Mouse (Mus musculus) spleen, postnatal 4 days (tissue): ENCODE measurements at regions not wholly inside any gene's neighbourhood (a gene's known extent, or its start where the extent isn't known, plus 50 kb on each side); places are given as distances from the start of the nearest gene placed in this dataset.

Experiments used
- DNase-seq, 2 experiments: peaks; one replicate each; pipeline ENCODE4 v3.0.0; 2022; ENCODE audit warnings: low spot score in 2 of 2

DNA sequence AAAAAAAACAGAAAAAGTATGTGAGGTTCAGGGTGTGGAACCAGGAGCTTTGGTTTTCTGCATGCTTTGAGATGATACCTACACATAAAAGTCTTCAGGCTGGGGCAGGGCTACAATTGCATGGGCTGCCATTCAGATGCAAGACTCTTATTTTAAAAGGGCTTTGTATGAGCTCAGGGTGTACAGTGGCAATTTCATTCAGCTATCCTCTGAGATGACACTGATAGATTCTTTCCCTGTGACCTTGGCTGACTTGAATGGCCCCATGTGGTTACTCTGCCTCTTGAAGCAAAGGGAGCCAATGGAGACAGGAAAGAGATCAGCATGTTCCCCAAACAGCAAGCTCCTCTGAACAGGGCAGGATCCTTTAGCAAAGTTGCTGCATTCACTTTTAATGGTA lies 177.1 kb downstream of the Cmpk2 start:
- no peak for DNase-seq

DNA sequence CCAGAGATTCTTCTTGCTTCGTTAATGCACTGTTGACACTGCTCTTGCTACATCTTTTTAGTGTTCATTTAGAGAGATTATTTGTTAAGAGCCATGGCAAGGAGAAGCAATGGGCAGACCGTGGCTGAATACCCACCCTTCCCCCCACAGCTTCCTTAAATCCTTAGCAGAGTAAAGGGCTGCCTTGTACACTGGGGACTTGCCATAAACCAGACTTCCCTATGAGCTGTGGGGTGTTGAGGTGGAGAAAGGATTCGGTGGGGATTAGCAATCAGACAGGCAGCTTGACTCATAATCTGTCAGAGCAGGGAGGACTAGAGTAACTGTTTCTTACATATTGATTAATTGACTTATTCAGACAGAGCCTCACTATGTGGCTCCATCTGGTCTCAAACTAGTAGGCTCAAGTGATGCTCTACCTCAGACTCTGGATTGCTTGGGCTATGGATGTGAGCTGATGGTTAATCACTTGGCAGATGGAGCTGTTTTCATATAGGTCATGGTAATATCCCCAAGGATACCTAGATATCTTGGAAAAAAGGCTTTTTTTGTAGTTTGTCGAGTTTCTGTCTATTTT lies 166.7 kb downstream of the Cmpk2 start:
- no peak for DNase-seq

DNA sequence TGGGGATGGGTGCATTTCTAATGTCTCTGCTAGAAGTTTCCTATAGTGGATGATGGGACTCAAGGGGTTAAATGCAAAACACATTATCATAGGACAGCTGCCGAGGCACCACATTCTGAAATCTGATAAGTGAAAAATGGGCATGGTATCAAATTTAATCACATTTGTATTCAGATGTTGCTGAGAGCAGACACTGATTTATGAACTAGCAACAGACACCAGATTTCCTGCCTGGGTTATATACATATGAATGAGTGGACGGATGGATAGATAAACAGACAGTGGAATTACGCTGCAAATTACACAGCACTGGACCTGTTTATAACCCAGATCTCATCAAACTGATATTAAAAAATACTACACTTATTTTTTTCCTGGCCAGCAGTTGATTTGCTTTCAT lies 166.2 kb downstream of the Cmpk2 start:
- no peak for DNase-seq

DNA sequence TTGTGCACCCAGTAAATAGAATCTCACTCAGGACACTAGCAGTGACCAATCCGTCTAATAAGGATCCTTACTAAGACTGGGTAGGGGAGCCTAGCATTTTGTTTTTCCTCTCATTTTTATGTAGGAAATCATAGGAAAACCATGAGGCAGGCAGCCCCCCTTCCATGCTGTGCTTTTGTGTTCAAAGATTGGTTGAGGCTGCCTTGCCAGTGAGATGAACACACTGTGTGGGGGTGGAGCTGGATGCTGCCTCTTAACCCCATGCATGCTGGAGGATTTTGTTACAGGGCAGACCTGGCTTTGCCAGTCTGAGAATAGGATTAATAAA lies 162.8 kb downstream of the Cmpk2 start:
- DNase-seq = no peak

DNA sequence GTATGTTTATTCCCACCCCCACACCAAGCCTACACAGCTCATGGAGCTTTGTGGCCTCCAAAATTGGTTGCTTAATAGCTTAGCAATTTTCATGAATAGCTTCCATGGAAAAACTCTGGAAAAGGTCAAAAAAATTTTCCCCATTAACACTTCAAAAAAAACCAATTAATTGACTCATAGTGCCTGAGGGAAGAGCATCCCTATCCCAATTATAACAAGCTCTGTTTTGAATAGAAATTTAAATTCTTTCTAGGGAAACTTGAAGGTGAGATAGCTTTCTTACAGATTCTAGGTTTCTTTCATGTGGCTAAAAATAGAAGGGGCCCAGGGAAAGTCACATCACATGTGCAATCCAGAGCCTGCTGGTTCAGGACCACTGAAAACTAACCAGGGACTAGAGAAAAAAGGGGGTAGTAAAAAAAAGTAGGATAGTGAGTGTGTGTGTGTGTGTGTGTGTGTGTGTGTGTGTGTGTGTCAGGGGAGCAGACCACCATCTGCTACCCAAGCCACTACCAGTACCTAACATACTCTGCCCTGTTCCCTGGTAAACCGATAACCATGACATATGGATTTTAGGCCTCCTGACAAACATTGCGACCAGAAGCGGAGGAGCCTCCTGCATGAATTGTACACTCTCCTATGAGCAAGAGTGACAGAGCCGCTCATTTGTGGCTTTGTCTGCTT lies 162.2 kb downstream of the Cmpk2 start:
- no peak for DNase-seq

DNA sequence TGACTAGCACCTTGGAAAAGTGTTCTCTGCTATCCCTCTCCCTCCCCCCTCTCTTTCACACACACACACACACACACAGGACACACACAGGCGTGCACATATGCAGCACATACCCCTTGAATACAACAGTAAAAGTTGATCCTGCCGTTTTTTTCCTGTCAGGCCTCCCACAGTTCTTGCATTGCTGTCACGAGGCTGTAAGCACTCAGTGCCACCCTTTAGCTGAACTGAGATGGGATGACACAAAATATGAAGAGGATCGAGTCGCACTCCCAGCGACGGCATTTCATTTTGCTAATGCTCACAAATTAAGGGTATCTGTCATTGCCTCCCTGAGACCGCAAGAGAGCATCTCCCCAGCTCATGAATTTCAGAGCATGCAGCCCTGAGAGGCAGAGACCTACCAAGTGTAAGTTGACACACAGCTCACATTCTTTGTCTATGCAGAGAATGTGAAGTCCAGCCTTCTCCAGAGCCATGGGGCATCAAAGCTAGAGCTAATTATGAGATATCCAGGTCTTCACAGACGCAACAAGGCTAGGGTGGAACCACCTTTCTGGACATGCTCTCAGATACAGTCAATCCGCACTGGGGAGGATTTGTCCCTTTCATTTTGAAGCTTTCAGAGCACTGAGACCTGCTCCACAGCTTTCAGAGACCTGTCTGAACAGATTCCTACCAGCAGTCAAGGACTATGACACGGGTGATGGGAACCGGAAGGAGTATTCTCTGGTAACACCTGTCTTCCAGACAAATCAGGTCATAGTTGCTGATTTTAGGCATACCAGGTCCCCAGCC lies 152.3 kb downstream of the Cmpk2 start:
- no peak for DNase-seq

- no peak for DNase-seq
These were observed 151.6 kb downstream of the Cmpk2 start for GRCm38 (mm10) chr12:26620501-26621134.

GRCm38 (mm10) chr12:26617969-26618368 lies 149.0 kb downstream of the Cmpk2 start:
- DNase-seq = no peak

GRCm38 (mm10) chr12:26613086-26613705 lies 144.2 kb downstream of the Cmpk2 start:
- DNase-seq = no peak

DNA sequence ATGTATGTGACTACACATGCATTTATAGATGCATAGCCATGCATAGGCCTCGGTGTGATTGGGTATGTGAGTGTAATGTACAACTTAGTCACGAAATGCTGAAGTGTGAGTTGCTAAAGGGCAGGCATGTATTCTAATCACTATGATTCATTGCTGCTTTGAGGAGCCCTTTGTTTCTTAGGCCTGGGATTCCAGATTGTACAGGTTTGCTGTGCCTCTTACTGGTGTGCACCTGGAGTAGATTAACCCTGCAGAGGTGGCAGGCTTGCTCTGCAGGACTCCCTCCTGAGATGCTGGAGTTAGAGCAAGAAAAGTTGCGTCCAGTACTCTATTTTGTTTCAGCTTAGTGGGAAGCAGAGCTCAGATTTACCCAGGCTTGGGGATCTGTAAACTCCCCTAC lies 141.1 kb downstream of the Cmpk2 start:
- no peak for DNase-seq

DNA sequence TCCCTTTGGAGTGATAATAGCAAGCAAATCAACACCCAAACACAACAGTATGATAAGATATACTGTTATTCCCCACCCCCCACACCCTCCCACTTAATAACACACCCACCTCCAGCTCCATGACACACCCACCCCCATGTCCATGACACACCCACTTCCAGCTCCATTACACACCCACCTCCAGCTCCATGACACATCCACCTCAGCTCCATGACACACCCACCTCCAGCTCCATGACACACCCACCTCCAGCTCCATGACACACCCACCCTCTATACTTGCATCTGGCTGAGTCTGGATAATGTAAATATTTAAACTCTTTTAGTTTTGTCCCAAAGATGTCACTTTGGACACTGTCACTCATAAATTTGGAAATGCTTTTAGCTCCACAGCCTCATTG lies 129.5 kb downstream of the Cmpk2 start:
- DNase-seq = no peak

- DNase-seq = no peak
These were observed 123.1 kb downstream of the Cmpk2 start for GRCm38 (mm10) chr12:26592125-26592524.

GRCm38 (mm10) chr12:26589091-26589490 lies 120.1 kb downstream of the Cmpk2 start:
- DNase-seq = no peak

- no peak for DNase-seq
These were observed 108.4 kb downstream of the Cmpk2 start for GRCm38 (mm10) chr12:26577438-26577837.

GRCm38 (mm10) chr12:26571602-26572001 lies 102.6 kb downstream of the Cmpk2 start:
- no peak for DNase-seq

DNA sequence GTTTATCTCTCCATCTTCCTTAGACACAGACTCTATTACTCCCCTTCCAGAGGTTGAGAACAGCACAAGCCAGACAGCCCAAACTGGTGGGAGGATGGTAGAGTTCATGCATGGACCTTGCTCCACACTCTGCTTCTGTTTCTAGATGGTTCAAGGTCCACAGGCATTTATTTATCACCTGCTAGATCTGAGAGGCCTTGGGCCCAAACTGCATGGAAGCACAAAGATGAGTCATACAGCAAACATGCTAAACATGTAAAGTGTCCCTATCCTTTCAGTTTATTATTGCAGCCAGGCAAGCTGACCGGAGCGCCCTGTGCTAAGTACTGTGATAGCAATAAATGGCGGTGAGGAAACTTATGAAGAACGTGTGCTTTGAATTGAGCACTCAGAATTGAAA lies 98.4 kb downstream of the Cmpk2 start:
- no peak for DNase-seq

GRCm38 (mm10) chr12:26562858-26563257 lies 93.9 kb downstream of the Cmpk2 start:
- DNase-seq = no peak

DNA sequence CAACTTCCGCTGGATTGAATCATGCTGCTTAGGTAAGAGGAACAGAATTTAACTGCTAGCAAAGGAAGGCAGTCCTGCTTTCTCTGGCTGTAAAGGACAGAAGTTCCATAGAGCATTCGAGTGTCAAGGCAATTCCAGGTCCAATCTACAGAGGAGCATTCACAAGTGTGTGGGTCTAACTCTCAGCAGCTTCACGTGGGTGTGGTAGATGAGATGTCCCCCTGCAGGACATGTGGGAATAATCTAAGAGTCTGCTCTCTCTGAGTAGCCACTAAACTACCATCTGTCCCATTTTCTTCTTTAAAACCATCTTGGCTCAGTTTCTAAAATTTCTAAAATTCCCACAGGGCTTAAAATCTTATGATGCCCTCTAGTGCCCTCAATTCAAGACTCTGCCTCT lies 90.6 kb downstream of the Cmpk2 start:
- DNase-seq = no peak

- DNase-seq = no peak
These were observed 88.4 kb downstream of the Cmpk2 start for GRCm38 (mm10) chr12:26557411-26557810.

GRCm38 (mm10) chr12:26551168-26551926 lies 82.3 kb downstream of the Cmpk2 start:
- DNase-seq = no peak

DNA sequence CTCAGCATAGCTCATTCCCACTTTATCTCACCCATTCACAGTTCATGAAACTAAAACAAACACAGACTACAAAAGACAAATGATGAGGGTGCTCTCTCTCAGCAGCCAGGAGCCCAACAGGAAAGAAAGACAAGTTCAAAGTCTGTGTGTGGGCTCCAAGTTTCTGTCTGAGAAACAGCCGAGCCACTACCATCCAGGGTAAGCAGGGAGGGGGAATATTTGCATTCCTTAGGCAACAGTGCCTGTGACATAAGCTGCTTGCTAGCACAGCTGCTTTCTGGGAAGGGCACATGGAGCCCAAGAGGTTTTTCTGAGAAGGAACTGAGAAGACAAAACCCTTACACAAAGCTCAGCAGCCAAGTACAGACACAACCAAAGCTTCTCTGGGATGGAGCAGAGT lies 78.5 kb downstream of the Cmpk2 start:
- no peak for DNase-seq

GRCm38 (mm10) chr12:26546361-26546760 lies 77.4 kb downstream of the Cmpk2 start:
- DNase-seq = no peak
